Mouse (Mus musculus) adrenal gland, postnatal 10 days (tissue): Measurements from ENCODE around the gene P2rx6. TPM values are rescaled to one million over a fixed set of nuclear protein-coding genes. Genes with fewer than 3 reads are reported as not detected.
A peak's percentile ranks its signal among the peaks of the same experiment; 100 is the strongest.
"Not testable (repeated sequence)": the region's sequence is repeated elsewhere in the genome, so short reads cannot be mapped to it uniquely, and the experiment has no call there.

Source experiments
- DNase-seq: peaks from one replicate; pipeline ENCODE4 v3.0.0; 2021; ENCODE audit warnings: mixed read lengths
- total RNA-seq, 2 experiments: library from RNA; stranded (reverse); gene quantifications; 2 replicates each; pipeline ENCODE4 v1.2.3; 2021

The P2rx6 gene
- total RNA-seq, 2 experiments from 2014 or later: 0.69 to 0.97 TPM

DNA sequence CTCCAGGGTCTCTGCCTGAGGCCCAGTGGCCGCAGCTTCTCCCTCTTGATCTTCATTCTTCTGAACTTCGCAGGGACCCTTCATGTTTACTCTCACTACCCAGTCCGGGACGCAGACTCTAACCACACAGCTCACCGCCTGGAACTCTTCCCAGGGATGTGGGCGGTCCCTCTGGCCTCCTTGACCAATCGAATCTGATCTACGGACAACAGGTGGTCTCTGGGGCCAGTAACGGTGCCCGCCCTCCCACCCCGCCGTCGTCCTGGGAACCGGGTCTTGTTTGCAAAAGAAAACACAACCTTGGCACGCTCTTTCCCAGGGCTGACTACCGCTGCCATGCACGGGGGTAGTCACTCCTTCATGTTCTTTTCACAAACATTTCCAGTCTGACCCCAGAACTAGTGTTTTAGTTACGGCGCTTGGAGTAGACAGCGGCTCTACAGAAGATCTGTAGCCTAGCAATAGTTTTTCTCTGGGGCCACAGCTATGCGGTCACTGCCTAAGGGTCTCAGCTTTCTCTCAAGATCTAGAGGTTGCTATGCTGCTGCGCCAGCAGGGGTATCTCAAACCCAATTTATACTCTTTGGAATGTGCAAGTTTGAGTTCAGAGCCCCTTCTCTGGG lies 446 bp upstream of the P2rx6 start, which contains the start of gene Lrrc74b:
Gene Lrrc74b, minus strand, starts transcription at position 120 of the 623 bp plus-strand sequence.
- peak; percentile 70 for DNase-seq

DNA sequence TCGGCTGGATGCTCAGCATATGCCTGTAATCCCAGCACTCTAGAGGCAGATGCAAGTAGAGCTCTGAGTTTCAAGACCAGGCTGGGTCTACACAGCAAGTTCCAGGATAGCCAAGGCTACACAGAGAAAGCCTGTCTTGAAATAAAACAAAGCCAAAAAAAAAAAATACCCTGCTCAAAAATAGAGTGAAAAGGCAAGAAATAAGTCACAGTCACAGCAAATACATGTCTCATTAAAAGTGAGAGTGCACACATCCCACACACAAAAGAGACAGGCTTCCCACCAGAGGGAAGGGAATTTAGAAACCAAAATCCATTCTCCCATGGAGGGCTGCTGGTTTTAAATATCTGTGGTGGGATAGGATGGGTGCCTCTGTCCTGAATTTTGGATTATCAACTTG lies 1.9 kb downstream of the P2rx6 start:
- DNase-seq: no peak

DNA sequence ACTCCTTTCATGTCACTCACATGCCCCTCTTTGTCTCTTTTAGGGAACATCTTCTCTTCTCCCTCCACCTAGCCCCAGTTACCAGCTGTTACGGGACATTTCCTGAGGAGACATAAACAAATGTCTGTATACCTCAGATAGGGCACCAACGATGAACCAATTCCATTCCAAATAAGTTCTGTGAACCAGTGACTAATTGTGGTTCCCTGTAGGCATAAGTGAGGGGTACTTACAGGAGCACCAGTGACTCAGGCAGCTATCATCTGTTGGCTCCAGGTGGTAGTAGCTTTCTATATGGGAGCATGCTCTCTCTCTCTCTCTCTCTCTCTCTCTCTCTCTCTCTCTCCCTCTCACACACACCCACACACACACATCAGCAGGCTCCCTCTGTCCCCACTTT lies 2.5 kb downstream of the P2rx6 start:
- DNase-seq: no peak

DNA sequence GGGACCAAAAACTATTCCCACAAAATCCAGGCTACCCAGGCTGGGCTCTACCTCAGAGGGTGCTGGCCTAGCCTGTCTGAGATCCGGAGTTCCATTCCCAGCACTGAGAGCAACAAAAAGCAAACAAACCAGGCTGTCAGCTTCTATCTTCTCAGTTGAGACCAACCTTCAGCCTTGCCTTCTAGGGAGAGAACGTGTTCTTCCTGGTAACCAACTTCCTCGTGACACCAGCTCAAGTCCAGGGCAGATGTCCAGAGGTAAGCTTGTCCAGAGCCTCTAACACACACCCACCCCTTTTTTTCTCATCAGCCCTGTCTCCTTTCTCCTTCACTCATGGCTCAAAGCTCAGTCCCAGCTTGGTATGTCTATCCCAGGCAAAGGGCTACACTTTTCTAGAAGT lies 3.1 kb downstream of the P2rx6 start:
- no peak for DNase-seq

DNA sequence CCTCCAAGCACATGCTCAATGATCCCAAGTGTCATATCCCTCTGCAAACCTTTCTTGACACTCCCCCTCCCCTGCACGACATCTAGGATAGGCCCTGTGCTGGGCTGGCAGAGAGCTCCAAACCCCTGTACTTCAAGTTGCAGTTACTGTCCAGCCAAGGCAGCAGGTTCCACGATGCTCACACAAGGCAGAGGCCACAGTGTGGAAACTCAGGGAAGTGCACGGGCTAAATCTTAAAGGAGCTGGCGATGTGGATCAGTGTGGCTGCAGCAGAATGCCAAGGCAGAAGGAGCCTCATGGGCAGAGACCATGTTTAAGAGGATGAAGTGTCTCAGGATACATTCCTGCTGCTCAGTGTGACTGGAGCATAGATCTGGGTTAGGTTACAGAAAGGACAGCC lies 4.5 kb downstream of the P2rx6 start:
- DNase-seq: no peak

DNA sequence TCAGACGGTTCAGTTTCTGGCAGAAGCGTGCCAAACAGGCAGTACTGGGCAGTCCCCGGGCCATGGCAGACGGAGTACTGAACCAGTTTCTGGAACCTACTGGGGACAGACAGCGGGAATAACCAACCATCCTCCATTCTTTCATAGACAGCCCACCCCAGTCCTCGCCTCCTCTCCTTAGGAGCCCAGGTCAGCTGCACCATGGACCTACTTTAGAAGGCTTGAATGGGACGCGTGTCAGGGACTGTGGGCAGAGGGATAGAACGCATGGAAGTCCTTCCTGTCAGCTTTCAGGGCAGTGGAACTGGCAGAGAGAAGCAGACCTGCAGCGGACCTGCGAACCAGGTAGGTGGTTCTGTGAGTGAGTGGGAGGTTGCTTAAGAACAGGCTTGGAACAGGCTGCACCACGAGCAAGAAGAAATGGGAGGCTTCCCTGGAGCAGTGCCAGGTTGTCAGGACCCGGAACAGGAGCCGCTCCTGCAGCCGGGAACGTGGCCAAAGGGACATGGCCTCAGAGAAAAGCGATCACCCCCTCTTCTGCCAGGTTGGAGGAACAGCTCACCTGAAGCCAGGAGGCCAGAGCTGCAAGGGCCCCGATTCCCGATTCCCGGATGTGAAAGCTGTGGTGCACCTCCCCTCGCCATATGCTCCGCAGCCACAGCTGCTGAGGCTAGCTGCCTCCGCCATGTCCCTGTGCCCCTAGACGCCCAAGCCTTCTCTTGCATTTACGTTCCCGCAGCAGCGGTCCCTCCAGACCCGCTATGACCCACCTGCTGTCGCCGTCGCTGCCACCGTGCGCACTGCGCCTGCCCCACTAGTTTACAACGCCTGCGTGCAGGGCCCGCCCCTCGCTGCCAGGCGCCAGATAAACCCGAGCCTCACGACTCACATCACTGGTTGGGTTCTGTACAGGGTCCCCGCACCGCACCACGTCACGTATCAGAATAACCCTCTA lies 14.5 kb downstream of the P2rx6 start:
- DNase-seq: peak; percentile 76

DNA sequence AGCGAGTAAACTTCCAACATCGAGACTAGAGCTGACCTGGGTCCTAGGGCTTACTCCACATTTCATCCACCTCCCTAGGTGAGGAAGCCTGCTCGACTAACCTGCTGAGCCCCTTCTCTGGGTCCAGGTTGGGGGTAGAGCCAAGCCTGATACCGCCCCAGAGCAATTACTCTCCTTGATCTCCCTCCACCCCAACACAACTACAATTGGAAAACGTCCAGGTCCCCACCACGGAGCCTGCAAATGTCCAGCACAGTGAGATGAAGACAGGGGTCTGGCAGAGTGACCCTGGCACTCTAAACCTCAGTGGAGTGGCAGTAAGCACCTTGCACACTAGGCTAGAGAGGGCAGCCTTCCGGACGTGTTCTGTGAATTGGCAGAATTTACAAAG lies 15.1 kb downstream of the P2rx6 start:
- DNase-seq: no peak

DNA sequence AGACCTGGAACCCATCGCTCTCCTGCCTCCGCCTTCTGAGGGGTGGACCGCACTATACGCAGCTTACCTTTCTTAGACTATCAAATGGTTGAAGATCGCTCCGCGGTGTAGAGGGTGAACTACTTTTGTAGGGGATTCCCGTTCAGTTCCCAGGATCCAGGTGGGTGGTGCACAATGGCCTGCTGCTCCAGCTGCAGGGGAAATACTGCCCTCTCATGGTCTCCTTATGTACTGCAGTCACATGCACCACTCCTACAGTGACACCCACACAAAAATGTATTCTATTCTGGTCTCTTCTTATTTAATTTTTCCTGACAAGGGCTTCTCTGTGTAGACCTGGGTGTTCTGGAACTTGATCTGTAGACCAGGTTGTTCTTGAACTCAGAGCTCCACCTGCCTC lies 21.4 kb downstream of the P2rx6 start, which contains the start of gene Slc7a4:
Gene Slc7a4, minus strand, starts transcription at position 151 of the 400 bp plus-strand sequence.
- DNase-seq: peak; percentile 15

DNA sequence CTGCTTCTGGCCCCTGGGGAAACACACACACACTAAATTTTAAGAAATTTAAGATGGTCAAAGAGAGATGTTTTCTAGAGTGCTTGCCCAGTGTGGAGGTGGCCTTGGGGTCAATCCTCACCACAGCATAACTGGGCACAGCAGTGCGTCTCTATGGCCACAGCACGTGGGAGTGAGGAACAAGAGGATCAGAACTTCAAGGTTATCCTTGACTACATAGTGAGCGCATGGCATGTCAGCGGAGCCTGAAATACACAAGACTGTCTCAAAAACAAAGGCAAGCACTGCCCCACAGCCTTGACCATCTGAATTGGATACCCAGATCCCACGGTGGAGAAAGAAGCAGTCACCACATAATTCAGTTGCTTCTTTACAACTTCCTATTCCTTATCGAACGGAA lies 22.9 kb downstream of the P2rx6 start:
- DNase-seq: peak; percentile 15

DNA sequence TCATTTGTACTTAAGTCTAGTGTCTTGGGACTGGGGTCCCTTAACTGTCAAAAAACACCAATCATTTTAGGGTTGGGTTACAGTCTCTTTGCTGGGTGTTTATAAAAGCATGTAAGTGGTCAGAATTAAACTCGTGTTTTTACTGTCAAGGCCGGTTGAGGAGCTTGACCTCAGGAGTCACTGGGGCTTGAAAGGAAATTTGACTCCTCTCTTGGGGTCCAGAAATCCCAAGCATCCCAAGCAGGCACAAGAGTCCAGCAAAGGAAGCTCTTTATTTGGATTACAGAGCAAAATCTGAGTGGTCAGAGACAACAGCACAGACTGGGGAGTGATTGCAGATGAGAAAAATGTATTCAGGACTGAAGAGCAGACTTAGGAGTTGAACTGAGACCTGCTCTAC lies 29.0 kb downstream of the P2rx6 start:
- DNase-seq: no peak

DNA sequence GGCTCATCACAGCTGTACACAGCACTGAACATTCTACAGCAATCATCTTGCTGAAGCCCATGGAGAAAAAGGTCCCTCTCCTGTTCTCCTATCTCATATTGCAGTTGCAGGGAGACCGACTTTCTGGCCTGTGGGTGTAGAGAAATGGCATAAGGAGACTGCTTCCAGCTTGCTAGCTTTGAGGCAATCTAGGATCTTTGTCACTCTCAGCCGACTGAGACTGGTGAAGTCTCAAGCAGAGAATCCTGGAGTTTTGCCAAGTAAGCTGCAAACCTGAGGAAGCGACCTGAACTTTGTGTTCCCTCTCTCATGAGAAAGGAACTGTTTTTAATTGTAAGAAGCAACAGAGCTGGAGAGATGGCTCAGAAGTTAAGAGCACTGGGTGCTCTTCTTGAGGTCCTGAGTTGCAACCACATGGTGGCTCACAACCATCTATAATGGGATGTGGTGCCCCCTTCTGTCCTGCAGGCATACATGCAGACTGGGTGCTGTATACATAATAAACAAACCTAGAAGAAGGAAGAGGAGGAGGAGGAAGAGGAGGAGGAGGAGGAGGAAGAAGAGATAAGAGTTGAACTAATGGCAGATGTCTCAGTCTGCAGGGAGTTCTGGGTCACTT lies 39.4 kb downstream of the P2rx6 start:
- DNase-seq: no peak

DNA sequence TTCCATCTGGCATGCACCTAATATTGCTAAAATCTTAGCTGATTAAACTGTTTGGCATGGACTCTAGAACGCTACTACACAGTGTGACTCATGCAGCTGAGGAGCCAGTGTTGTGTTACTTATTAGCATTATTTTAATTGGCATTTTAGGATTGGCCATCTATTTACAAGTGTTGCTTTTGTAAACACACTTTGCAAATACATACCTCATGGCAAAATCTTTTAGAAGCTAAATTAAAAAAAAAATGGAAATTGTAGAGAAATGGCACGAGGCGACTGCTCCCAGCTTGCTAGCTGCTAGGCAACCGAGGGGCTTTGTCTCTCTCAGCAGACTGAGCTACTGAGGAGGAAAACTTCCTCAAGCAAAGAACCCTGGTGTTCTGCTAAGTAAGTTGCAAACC lies 43.3 kb downstream of the P2rx6 start:
- DNase-seq: no peak

DNA sequence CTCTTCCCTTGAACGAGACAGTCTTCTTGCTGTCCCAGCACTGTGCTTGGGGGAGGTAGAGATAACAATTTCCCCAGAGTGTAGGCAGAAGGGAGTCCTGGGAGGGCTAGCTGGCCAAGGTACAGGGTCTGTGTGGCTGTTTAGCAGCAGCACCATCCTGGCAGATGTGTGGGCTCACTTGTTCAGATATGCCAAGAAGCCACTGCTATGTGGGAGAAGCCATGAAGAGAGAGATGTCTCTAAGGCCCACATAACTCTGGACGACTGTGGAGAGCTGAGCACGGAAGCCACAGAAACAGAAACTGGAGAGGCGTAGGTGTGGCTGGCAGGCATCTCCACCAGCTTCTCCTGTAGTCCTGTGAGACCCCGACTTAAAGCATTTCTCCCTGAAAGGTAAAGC lies 44.0 kb downstream of the P2rx6 start:
- no peak for DNase-seq

DNA sequence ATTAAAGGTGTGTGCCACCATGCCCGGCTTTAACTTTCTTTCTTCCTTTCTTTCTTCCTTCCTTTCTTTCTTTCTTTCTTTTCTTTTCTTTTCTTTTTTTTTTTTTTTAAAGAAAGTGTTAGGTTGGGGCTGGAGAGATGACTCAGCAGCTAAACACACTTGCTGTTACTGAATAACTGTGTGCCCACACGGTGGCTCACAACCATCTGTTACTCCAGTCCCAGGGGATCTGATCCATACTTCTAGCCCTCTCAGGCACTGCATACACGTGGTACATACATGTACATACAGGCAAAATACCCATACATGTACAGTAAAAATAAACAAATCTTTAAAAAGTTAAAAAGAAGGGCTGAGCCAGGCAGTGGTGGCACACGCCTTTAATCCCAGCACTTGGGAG lies 49.7 kb downstream of the P2rx6 start:
- no peak for DNase-seq

DNA sequence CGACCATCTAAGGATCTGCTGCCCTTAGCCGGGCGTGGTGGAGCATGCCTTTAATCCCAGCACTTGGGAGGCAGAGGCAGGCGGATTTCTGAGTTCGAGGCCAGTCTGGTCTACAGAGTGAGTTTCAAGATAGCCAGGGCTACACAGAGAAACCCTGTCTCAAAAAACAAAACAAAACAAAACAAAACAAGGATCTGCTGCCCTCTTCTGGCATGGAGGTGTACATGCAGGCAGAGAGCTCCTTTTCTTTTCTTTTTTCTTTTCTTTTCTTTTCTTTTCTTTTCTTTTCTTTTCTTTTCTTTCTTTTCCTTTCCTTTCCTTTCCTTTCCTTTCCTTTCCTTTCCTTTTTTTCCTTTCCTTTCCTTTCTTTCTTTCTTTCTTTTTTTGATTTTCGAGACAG lies 53.1 kb downstream of the P2rx6 start:
- DNase-seq: not testable (repeated sequence)

DNA sequence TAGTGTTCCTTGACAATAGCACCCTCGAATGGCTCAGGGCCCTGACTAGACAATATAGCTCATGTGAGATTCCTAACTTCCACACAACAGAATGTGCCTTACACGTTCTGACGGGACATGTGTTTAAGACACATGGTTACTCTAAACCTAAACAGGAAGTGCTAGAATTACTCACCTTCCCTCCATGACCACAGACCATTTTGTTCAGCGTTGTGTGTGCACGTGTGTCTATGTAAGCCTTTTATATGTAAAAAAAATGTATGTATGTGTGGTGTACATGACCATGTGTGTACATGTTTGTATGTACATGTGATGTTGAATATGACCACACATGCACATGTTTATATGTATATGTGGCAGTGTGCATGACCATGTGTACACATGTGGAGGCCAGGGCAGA lies 54.5 kb downstream of the P2rx6 start:
- DNase-seq: no peak

DNA sequence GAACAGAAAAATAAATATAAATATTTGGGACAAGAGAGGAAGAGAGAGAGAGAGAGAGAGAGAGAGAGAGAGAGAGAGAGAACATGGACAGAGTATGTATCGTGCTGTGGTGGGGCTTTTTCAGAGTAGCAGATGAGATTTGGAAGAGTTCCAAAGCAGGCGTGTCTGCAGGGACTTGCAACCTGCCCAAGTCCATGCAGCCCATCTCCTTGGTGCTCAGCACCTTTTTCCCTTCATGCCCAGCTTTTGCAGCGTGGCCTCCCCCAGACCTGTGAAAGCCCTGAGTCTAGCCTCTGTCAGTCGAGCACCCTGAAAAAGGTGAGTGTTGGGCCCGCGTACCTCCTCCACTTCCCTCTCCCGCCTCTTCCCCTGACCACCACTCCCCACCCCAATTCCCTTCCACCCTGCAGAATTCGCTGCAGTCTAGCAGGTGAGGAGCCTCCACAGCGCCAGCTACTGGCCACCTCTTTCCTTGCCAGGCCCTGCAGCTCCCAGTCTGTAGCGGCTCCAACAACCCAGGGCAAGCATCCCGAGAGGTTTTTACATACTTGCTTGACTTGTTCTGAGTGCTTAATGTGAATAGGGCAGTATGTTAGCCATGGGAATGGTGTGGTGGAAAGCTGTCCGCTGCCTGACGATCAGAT lies 56.4 kb downstream of the P2rx6 start:
- peak; percentile 50 for DNase-seq

DNA sequence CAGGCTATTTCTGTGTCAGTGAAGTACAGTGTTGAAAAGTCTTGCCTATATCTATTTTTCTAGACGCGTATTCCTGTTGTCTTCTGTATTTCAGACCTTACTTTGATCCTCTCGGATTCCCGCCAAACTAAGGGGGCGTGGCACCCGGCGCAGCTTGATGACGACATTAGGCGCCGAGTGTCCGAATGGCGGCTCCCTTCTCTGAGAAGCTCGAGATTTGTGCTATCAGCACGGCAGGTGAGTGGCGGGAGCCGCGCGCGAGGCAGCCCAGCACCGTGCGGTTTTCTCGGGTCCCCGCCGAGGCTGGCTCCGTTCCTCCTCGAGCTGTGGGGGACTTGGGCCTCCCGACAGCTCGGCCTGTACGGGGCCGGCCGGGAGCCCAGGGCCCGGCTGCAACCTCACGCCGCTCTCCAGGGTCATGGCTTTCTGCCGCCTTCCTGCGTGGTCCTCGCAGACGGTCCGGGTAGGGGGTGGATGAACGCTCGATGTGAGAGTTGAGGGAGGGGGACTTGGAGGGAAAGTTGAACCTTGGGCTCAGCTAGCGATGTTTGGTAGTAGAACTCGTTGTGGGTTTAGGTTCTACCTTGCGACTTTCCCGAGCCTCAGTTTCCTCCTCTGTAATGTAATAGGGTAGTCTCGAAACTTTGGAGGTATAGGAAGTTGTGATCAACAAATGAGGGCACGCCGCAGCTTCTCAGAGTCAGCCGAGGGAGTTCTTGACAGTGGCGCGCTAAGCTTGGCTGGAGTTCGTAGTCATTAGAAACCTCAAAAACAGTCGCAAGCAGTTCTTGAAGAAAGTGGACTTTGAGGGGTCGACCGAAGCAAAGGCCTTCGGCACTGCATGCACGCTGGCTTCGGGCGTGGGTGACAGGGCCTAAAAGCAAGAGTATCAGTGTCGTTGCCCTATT lies 57.8 kb downstream of the P2rx6 start, which contains the start of gene Smpd4:
Gene Smpd4, plus strand, starts transcription at position 157 of the 908 bp plus-strand sequence.
- DNase-seq: peak; percentile 98

DNA sequence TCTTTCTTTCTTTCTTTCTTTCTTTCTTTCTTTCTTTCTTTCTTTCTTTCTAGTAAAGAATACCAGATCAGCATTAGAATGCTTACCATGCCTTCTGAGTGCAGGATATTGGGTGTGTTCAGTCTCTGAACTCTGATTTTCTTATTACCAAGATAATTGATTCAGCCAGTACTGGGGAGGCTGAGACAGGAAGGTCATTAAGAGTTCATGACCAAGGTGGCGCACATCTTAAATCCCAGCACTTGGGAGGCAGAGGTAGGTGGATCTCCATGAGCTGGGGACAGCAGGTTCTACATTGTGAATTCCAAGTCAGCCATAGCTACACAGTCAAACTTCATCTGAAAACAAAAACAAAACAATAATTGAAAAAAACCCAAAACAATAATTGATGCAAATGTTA lies 60.3 kb downstream of the P2rx6 start:
- DNase-seq: no peak

DNA sequence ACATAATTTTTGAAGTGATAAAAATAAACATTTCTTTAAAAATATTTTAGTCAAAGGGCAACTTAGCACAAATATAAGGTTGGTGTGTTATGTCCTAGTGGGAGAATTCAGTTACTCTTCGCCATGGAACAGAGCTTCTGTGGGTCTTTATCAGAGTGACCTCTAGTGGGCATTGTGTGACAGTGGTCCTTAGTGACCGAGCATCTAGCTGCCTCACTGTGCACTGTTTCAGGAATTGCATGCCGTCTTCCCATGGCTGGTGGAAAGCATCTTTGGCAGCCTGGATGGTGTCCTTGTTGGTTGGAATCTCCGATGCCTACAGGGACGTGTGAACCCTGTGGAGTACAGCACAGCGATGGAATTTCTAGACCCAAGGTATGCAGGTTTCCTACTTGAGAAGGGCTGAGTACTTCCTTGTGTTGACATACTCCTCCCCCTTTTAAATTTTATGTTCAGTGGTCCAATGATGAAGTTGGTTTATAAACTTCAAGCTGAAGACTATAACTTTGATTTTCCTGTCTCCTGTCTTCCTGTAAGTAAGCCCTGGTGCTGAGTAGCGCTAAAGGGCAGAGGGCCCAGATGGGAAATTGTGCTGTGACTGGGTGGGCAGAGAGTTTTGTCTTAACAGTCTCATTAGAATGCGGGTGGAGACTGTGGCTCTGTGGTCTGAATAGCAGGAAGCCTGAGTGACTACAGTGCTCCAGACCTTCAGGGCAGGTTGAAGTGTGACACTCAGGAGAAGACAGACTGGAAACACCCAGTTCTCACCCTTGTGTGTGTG lies 64.0 kb downstream of the P2rx6 start:
- no peak for DNase-seq

DNA sequence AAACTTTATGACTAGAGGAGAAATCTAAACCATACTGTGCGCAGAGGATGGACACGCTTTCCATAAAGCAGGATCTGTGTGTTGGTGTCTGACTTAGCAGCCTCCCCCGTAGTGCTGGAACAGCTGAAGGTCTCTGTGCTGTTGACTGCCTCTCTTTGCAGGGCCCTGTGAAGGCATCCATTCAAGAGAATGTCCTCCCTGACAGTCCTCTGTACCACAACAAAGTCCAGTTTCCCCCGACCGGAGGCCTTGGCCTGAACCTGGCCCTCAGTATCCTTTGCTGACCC lies 64.5 kb downstream of the P2rx6 start:
- DNase-seq: no peak
